Mouse (Mus musculus) brain, embryonic 14.5 days (tissue): Measurements from ENCODE around the gene Tysnd1.

Source experiments
- CTCF ChIP-seq: fragments of 200-500 bp; IDR thresholded peaks from 2 replicates; pipeline ENCODE4 v1.5.1; 2012; ENCODE audit warnings: inconsistent platforms, mild to moderate bottlenecking, moderate library complexity, borderline replicate concordance; ENCODE audit not compliant: insufficient read depth, insufficient read length; ENCODE audit errors: extremely low read depth
- POLR2A ChIP-seq: fragments of 200-500 bp; IDR thresholded peaks from 2 replicates; pipeline ENCODE4 v1.6.1; 2012; ENCODE audit warnings: mild to moderate bottlenecking, inconsistent platforms, borderline replicate concordance; ENCODE audit not compliant: poor library complexity, insufficient read depth, insufficient read length, severe bottlenecking; ENCODE audit errors: extremely low read depth

GRCm38 (mm10) chr10:61713601-61714000 lies 18.3 kb downstream of the Tysnd1 start:
- no peak for TF ChIP-seq POLR2A
- TF ChIP-seq CTCF, result no peak
